Mouse (Mus musculus): Measurements from ENCODE around the gene Itgb8. TPM values are rescaled to one million over a fixed set of nuclear protein-coding genes. Genes with fewer than 3 reads are reported as not detected.
A peak's percentile ranks its signal among the peaks of the same experiment; 100 is the strongest.

Gene Itgb8
- polyA plus RNA-seq, 1 experiment from 2014 or later: 10.5 TPM

- H3K36me3 ChIP-seq (replicated peaks): 0 out of 2 replicates have a peak, but pooled peaks cover 3% of the 10 kb centered on the region
- H3K4me3 ChIP-seq: no peak overlapping the region
- H3K4me2 ChIP-seq: no peak overlapping the region
- no peak for ATAC-seq (replicated peaks)
- no peak overlapping the region for H3K9ac ChIP-seq
- peaks cover 3% of the 10 kb centered on the region; the same call in 1 of the 2 replicates for H3K4me1 ChIP-seq
- no peaks in the 10 kb centered on the region for H3K9me3 ChIP-seq
- no peak overlapping the region for H3K27ac ChIP-seq
- no peaks in the 10 kb centered on the region for H3K27me3 ChIP-seq (replicated peaks)
Observed at GRCm38 (mm10) chr12:119160786-119161185, 77.8 kb downstream of the Itgb8 start.

GRCm38 (mm10) chr12:119159254-119159933, 79.2 kb downstream of the Itgb8 start:
- WGBS: 26% methylated on average over 4 of the region's 4 CpGs
- Histone ChIP-seq H3K27me3 (replicated peaks) (no peaks in the 10 kb centered on the region), H3K27ac (no peak overlapping the region), H3K9ac (no peak overlapping the region), H3K4me1 (peaks cover 2% of the 10 kb centered on the region; the same call in 1 of the 2 replicates), H3K36me3 (replicated peaks) (0 out of 2 replicates have a peak, but pooled peaks cover 3% of the 10 kb centered on the region), H3K4me3 (no peak overlapping the region), H3K9me3 (no peaks in the 10 kb centered on the region), H3K4me2 (no peak overlapping the region)
- peak; percentile 62 for ATAC-seq (replicated peaks)

- no peak for ATAC-seq (replicated peaks)
- 94% methylated on average over 2 of the region's 2 CpGs for WGBS
- no peaks in the 10 kb centered on the region for H3K4me1 ChIP-seq
- 0 out of 2 replicates have a peak, but pooled peaks cover 3% of the 10 kb centered on the region for H3K36me3 ChIP-seq (replicated peaks)
- no peak overlapping the region for H3K27ac ChIP-seq
- no peak overlapping the region for H3K9ac ChIP-seq
- no peak overlapping the region for H3K4me2 ChIP-seq
- H3K4me3 ChIP-seq: no peak overlapping the region
- no peaks in the 10 kb centered on the region for H3K27me3 ChIP-seq (replicated peaks)
- no peaks in the 10 kb centered on the region for H3K9me3 ChIP-seq
Observed at GRCm38 (mm10) chr12:119157686-119158085, 80.9 kb downstream of the Itgb8 start.

DNA sequence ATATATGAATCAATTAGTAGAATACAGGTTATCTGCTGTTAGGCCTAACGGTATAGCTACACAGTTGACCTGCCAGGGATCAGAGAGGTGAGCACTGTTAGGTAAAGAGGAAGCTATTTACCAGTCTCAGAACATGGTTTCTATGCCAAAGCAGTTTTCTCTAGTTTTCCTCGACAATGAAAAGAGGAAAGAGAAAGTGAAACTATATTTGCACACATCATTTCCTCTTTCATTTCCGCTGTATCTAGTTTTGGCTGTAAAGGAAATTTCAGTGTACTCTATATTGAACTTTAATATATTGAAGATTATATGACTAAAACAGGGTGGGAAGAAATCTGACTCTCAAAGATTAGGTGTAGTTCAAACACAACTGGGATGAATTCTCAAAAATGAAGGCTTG, 81.5 kb downstream of the Itgb8 start:
- ATAC-seq (replicated peaks): no peak
- H3K9ac ChIP-seq: no peak overlapping the region
- H3K4me2 ChIP-seq: no peak overlapping the region
- H3K27ac ChIP-seq: no peak overlapping the region
- no peaks in the 10 kb centered on the region for H3K27me3 ChIP-seq (replicated peaks)
- 93% methylated on average over 3 of the region's 3 CpGs for WGBS
- H3K36me3 ChIP-seq (replicated peaks): no peaks in the 10 kb centered on the region
- no peak overlapping the region for H3K4me3 ChIP-seq
- H3K4me1 ChIP-seq: no peaks in the 10 kb centered on the region
- H3K9me3 ChIP-seq: no peaks in the 10 kb centered on the region

GRCm38 (mm10) chr12:119155566-119155965, 83.0 kb downstream of the Itgb8 start:
- Histone ChIP-seq H3K4me3 (no peak overlapping the region), H3K9me3 (no peaks in the 10 kb centered on the region), H3K4me1 (no peaks in the 10 kb centered on the region), H3K4me2 (no peak overlapping the region), H3K27ac (no peak overlapping the region), H3K36me3 (replicated peaks) (no peaks in the 10 kb centered on the region), H3K9ac (no peak overlapping the region), H3K27me3 (replicated peaks) (no peaks in the 10 kb centered on the region)
- WGBS: 78% methylated on average over 4 of the region's 4 CpGs
- no peak for ATAC-seq (replicated peaks)

- ATAC-seq (replicated peaks): no peak
- H3K9me3 ChIP-seq: no peaks in the 10 kb centered on the region
- no peaks in the 10 kb centered on the region for H3K36me3 ChIP-seq (replicated peaks)
- H3K9ac ChIP-seq: no peak overlapping the region
- no peaks in the 10 kb centered on the region for H3K27me3 ChIP-seq (replicated peaks)
- no peak overlapping the region for H3K27ac ChIP-seq
- 96% methylated on average over 2 of the region's 2 CpGs for WGBS
- H3K4me1 ChIP-seq: no peaks in the 10 kb centered on the region
- H3K4me3 ChIP-seq: no peak overlapping the region
- H3K4me2 ChIP-seq: no peak overlapping the region
Observed at GRCm38 (mm10) chr12:119150956-119151355, 87.6 kb downstream of the Itgb8 start.

- 93% methylated on average over 3 of the region's 3 CpGs for WGBS
- Histone ChIP-seq H3K27ac (no peak overlapping the region), H3K9me3 (no peaks in the 10 kb centered on the region), H3K9ac (no peak overlapping the region), H3K36me3 (replicated peaks) (no peaks in the 10 kb centered on the region), H3K4me1 (no peaks in the 10 kb centered on the region), H3K4me3 (no peak overlapping the region), H3K27me3 (replicated peaks) (no peaks in the 10 kb centered on the region), H3K4me2 (no peak overlapping the region)
- no peak for ATAC-seq (replicated peaks)
Observed at GRCm38 (mm10) chr12:119147753-119148152, 90.8 kb downstream of the Itgb8 start.

GRCm38 (mm10) chr12:119146031-119146430, 92.6 kb downstream of the Itgb8 start:
- ATAC-seq (replicated peaks): no peak
- WGBS: 97% methylated on average over 1 of the region's 1 CpGs

DNA sequence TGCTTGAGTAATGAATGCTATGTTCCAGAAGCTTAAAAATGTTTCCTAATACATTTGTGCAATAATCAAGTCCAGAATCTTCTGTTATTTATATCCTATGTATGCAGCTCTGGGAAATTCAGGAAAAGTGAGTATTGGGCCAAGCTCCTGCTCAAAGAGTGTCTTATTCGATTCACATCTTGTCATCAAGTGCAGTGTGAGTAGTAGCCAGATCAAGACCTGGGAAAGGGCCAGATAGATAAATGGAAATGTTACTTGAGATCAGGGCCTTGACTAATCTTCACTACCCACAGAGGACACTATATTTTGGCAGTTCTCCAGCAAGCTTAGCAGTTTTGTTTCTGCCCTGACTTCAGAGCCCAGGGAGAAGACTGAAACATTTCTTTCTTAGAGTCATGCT, 100.7 kb downstream of the Itgb8 start:
- Histone ChIP-seq H3K9ac (no peak overlapping the region), H3K27me3 (replicated peaks) (no peaks in the 10 kb centered on the region), H3K9me3 (no peaks in the 10 kb centered on the region), H3K36me3 (replicated peaks) (no peaks in the 10 kb centered on the region), H3K27ac (no peak overlapping the region), H3K4me2 (no peak overlapping the region), H3K4me3 (no peak overlapping the region), H3K4me1 (no peaks in the 10 kb centered on the region)
- ATAC-seq (replicated peaks): no peak
- WGBS: 79% methylated on average over 1 of the region's 1 CpGs

More at GRCm38 (mm10) chr12:119146031-119146430, 92.6 kb downstream of the Itgb8 start:
- H3K36me3 ChIP-seq (replicated peaks): no peaks in the 10 kb centered on the region
- H3K4me2 ChIP-seq: no peak overlapping the region
- no peak overlapping the region for H3K4me3 ChIP-seq
- no peaks in the 10 kb centered on the region for H3K9me3 ChIP-seq
- no peaks in the 10 kb centered on the region for H3K27me3 ChIP-seq (replicated peaks)
- no peak overlapping the region for H3K9ac ChIP-seq
- no peaks in the 10 kb centered on the region for H3K4me1 ChIP-seq
- H3K27ac ChIP-seq: no peak overlapping the region

- Histone ChIP-seq H3K9me3 (no peaks in the 10 kb centered on the region), H3K9ac (no peak overlapping the region), H3K27me3 (replicated peaks) (no peaks in the 10 kb centered on the region), H3K4me3 (no peak overlapping the region), H3K4me1 (no peaks in the 10 kb centered on the region), H3K4me2 (no peak overlapping the region), H3K36me3 (replicated peaks) (no peaks in the 10 kb centered on the region), H3K27ac (no peak overlapping the region)
- ATAC-seq (replicated peaks): no peak
- 71% methylated on average over 6 of the region's 6 CpGs for WGBS
Observed at GRCm38 (mm10) chr12:119113522-119114135, 125.0 kb downstream of the Itgb8 start.

- no peak overlapping the region for H3K27ac ChIP-seq
- H3K4me3 ChIP-seq: no peak overlapping the region
- WGBS: 61% methylated on average over 2 of the region's 2 CpGs
- no peaks in the 10 kb centered on the region for H3K27me3 ChIP-seq (replicated peaks)
- no peaks in the 10 kb centered on the region for H3K4me1 ChIP-seq
- no peaks in the 10 kb centered on the region for H3K9me3 ChIP-seq
- no peak overlapping the region for H3K9ac ChIP-seq
- H3K4me2 ChIP-seq: no peak overlapping the region
- no peaks in the 10 kb centered on the region for H3K36me3 ChIP-seq (replicated peaks)
- no peak for ATAC-seq (replicated peaks)
Observed at GRCm38 (mm10) chr12:119110091-119110490, 128.5 kb downstream of the Itgb8 start.

Data from midbrain, embryonic 15.5 days (tissue).